15 mouse cellular contexts compared by ENCODE assay signal in genomic region chr9:70181719-70182118, GRCm38 (mm10). TPM values are rescaled to one million over a fixed set of nuclear protein-coding genes. Genes with fewer than 3 reads are reported as not detected.
DNase-seq lines count a peak whose midpoint lies in the region; ATAC-seq lines count a peak whose summit lies in the region.
"Had no signal": no experiment of that assay in that cellular context is flagged by ENCODE, and none has a peak within 500 bp of the region (broad histone marks: within the 10 kb centered on the region; RNA-seq: fewer than 3 reads in every experiment).

No protein-coding gene starts in this region.

- H3K27ac ChIP-seq in forebrain, embryonic 14.5 days (ENCODE audit: low read depth, low read length): no peak overlapping the region
- H3K27ac ChIP-seq in hindbrain, embryonic 15.5 days (replicated peaks): no peak overlapping the region
- H3K27ac ChIP-seq: heart, embryonic 15.5 days had no signal

- DNase-seq in layer of hippocampus, postnatal 14 days (ENCODE audit: low spot score in 2 of 2): peak; percentile 13 to 26
- DNase-seq in layer of hippocampus, adult 11-12 months (ENCODE audit: low spot score): no peak
- DNase-seq in forebrain, embryonic 14.5 days (ENCODE audit: low spot score): peak; percentile 57
- peak; percentile 56 for DNase-seq in retina, embryonic 14.5 days (ENCODE audit: low spot score)
- DNase-seq in gastrocnemius, postnatal 10 days: no peak
- DNase-seq in gastrocnemius, postnatal 36 days: no peak
- DNase-seq: adrenal gland, adult 2 months; cerebellum, adult 2 months; heart, adult 18-20 months; kidney, adult 9 months; liver; lung, adult 2 months; lung, postnatal 4 days had no signal

- 0 out of 2 replicates have a peak, but pooled peaks cover 2% of the 10 kb centered on the region for H3K4me1 ChIP-seq in forebrain, embryonic 14.5 days (ENCODE audit: control insufficient read depth, insufficient read depth, low read length)
- H3K4me1 ChIP-seq in hindbrain, embryonic 15.5 days (replicated peaks): peaks cover 10% of the 10 kb centered on the region
- H3K4me1 ChIP-seq: heart, embryonic 15.5 days had no signal

- no peak overlapping the region for H3K9ac ChIP-seq in forebrain, embryonic 14.5 days (ENCODE audit: low read length)
- no peak overlapping the region for H3K9ac ChIP-seq in hindbrain, embryonic 15.5 days
- H3K9ac ChIP-seq: heart, embryonic 15.5 days had no signal

- WGBS in forebrain, embryonic 14.5 days: 13% methylated on average over 12 of the region's 12 CpGs
- 31% methylated on average over 12 of the region's 12 CpGs for WGBS in hindbrain, embryonic 15.5 days

- no peaks in the 10 kb centered on the region for H3K36me3 ChIP-seq in forebrain, embryonic 14.5 days (ENCODE audit: control insufficient read depth, insufficient read depth, low read length)
- no peaks in the 10 kb centered on the region for H3K36me3 ChIP-seq in hindbrain, embryonic 15.5 days
- H3K36me3 ChIP-seq: heart, embryonic 15.5 days had no signal

- intact Hi-C loops in gastrocnemius, postnatal 36 days (cut with DNase I): no loop called here

- no peak overlapping the region for H3K4me2 ChIP-seq in forebrain, embryonic 14.5 days (ENCODE audit: low read length)
- H3K4me2 ChIP-seq in hindbrain, embryonic 15.5 days: no peak overlapping the region; the same call in 1 of the 2 replicates
- H3K4me2 ChIP-seq: heart, embryonic 15.5 days had no signal

- no peaks in the 10 kb centered on the region for H3K27me3 ChIP-seq in forebrain, embryonic 14.5 days (replicated peaks; ENCODE audit: control insufficient read depth, insufficient read depth, low read length)
- H3K27me3 ChIP-seq in hindbrain, embryonic 15.5 days: no peaks in the 10 kb centered on the region
- H3K27me3 ChIP-seq: heart, embryonic 15.5 days had no signal

- no peak overlapping the region for H3K4me3 ChIP-seq in forebrain, embryonic 14.5 days (ENCODE audit: low read depth, low read length)
- H3K4me3 ChIP-seq in hindbrain, embryonic 15.5 days: no peak overlapping the region
- H3K4me3 ChIP-seq: heart, embryonic 15.5 days had no signal

- ATAC-seq in forebrain, embryonic 14.5 days: peak; percentile 67; the same call in 1 of the 2 replicates
- ATAC-seq in hindbrain, embryonic 15.5 days (ENCODE audit: low FRiP score, low read depth): peak; percentile 69; the same call in 1 of the 2 replicates

- no peaks in the 10 kb centered on the region for H3K9me3 ChIP-seq in forebrain, embryonic 14.5 days (replicated peaks; ENCODE audit: control insufficient read depth, low read length)
- H3K9me3 ChIP-seq in hindbrain, embryonic 15.5 days: no peaks in the 10 kb centered on the region
- H3K9me3 ChIP-seq: heart, embryonic 15.5 days had no signal

RNA-seq across cellular contexts. Expression of gene Myo1e, which starts 25.4 kb away (rescaled TPM):
- total RNA-seq in layer of hippocampus, postnatal 14 days (2021): 10 to 100 TPM in 1 of 2 experiments, 1 to 10 TPM in 1; 9.5 to 11.1 TPM
- polyA plus RNA-seq in forebrain, embryonic 14.5 days (2014; fragmentation: Nextera tagmentation; extraction: Ambion mirVana): 4.1 and 6.0 TPM in 2 replicates
- polyA plus RNA-seq in hindbrain, embryonic 15.5 days (2015; fragmentation: Nextera tagmentation; extraction: Ambion mirVana): 9.0 and 9.1 TPM in 2 replicates
- total RNA-seq in gastrocnemius, postnatal 10 days (2021): 10 to 100 TPM; 19.5 to 26.4 TPM
- total RNA-seq in gastrocnemius, postnatal 36 days (2021): 1 to 10 TPM; 7.0 to 8.4 TPM

RNA-seq across cellular contexts. Expression of gene Fam81a, which starts 39.4 kb away (rescaled TPM):
- total RNA-seq in layer of hippocampus, postnatal 14 days (2021): 100 to 1,000 TPM; 102 to 104 TPM
- 5.6 and 8.4 TPM in 2 replicates for polyA plus RNA-seq in forebrain, embryonic 14.5 days (2014; fragmentation: Nextera tagmentation; extraction: Ambion mirVana)
- polyA plus RNA-seq in hindbrain, embryonic 15.5 days (2015; fragmentation: Nextera tagmentation; extraction: Ambion mirVana): 11.5 and 13.3 TPM in 2 replicates
- 1 to 10 TPM; 2.6 to 2.8 TPM for total RNA-seq in gastrocnemius, postnatal 10 days (2021)
- 1 to 10 TPM in 1 of 2 experiments, under 1 TPM in 1; 0.62 to 1.6 TPM for total RNA-seq in gastrocnemius, postnatal 36 days (2021)

Comparison
In these comparisons a context has a peak if more than half of its experiments do, and no peak if none do; other contexts are left out.
1. DNase-seq: peak in layer of hippocampus, postnatal 14 days (2 of 2), forebrain, embryonic 14.5 days (single experiment) and retina, embryonic 14.5 days (single experiment); none in layer of hippocampus, adult 11-12 months (single experiment), gastrocnemius, postnatal 10 days (single experiment) and gastrocnemius, postnatal 36 days (0 of 2).
2. RNA of gene Fam81a, which starts 39.4 kb away (total RNA-seq): 102 to 104 TPM in layer of hippocampus, postnatal 14 days; 2.6 to 2.8 TPM in gastrocnemius, postnatal 10 days and 0.62 to 1.6 TPM in gastrocnemius, postnatal 36 days; every median in the first group is over 10 times any median in the second.